Mouse (Mus musculus) midbrain, embryonic 14.5 days (tissue): ENCODE measurements at regions not wholly inside any gene's neighbourhood (a gene's known extent, or its start where the extent isn't known, plus 50 kb on each side); places are given as distances from the start of the nearest gene placed in this dataset.

Experiments
- ATAC-seq: fragments of 200-750 bp; cut with Nextera tagmentation; 2 replicates; pipeline ENCODE4 v1.8.0; 2017; ENCODE audit warnings: moderate number of reproducible peaks, moderate library complexity; ENCODE audit not compliant: low FRiP score, low TSS enrichment
- DNase-seq: peaks from one replicate; pipeline ENCODE4 v3.0.0-alpha.2; 2015
- H3K27ac ChIP-seq: fragments of 300-500 bp; sonication (generic); replicated peaks from 2 replicates; pipeline ENCODE4 v1.5.1; 2014; ENCODE audit warnings: mild to moderate bottlenecking, low read depth, low read length, moderate library complexity
- H3K27me3 ChIP-seq: fragments of 300-500 bp; sonication (generic); 2 replicates; pipeline ENCODE4 v1.6.1; 2014; ENCODE audit warnings: low read length, control low read depth, mixed read lengths; ENCODE audit not compliant: control insufficient read depth, insufficient read depth
- H3K36me3 ChIP-seq: fragments of 300-500 bp; sonication (generic); 2 replicates; pipeline ENCODE4 v1.6.1; 2014; ENCODE audit warnings: low read length, control low read depth; ENCODE audit not compliant: control insufficient read depth, insufficient read depth
- H3K4me1 ChIP-seq: fragments of 300-500 bp; sonication (generic); 2 replicates; pipeline ENCODE4 v1.6.1; 2014; ENCODE audit warnings: mild to moderate bottlenecking, antibody characterized with exemption, low read length, control low read depth; ENCODE audit not compliant: control insufficient read depth, insufficient read depth
- H3K4me2 ChIP-seq: fragments of 300-500 bp; sonication (generic); 2 replicates; pipeline ENCODE4 v1.6.1; 2014; ENCODE audit warnings: mild to moderate bottlenecking, low read length, moderate library complexity
- H3K4me3 ChIP-seq: fragments of 300-500 bp; sonication (generic); replicated peaks from 2 replicates; pipeline ENCODE4 v1.5.1; 2014; ENCODE audit warnings: low read depth, low read length
- H3K9ac ChIP-seq: fragments of 300-500 bp; sonication (generic); replicated peaks from 2 replicates; pipeline ENCODE4 v1.6.1; 2014; ENCODE audit warnings: mild to moderate bottlenecking, low read length, moderate library complexity
- H3K9me3 ChIP-seq: fragments of 300-500 bp; sonication (generic); 2 replicates; pipeline ENCODE4 v1.6.1; 2016; ENCODE audit warnings: low read length, control low read depth, mixed read lengths; ENCODE audit not compliant: control insufficient read depth
- WGBS: fragments of 180-500 bp; shearing (Covaris S2); extraction: QIAGEN DNeasy Blood & Tissue Kit; methylation state at CpG from one replicate; pipeline ENCODE4 v1.1.7; 2014; 5-methylcytosine and 5-hydroxymethylcytosine counted together

- H3K4me1 ChIP-seq = no peaks in the 10 kb centered on the region
- H3K9ac ChIP-seq = no peak overlapping the region
- no peak overlapping the region for H3K4me3 ChIP-seq
- no peak overlapping the region for H3K27ac ChIP-seq
- H3K9me3 ChIP-seq = no peaks in the 10 kb centered on the region
- H3K27me3 ChIP-seq = no peaks in the 10 kb centered on the region
- H3K4me2 ChIP-seq = no peak overlapping the region
- 96% methylated on average over 1 of the region's 1 CpGs for WGBS
- no peak for DNase-seq
- H3K36me3 ChIP-seq = no peaks in the 10 kb centered on the region
- ATAC-seq = no peak
Measured at GRCm38 (mm10) chr16:84318091-84318490, 196.8 kb upstream of the A730009L09Rik start.

GRCm38 (mm10) chr16:84321569-84321968 lies 193.4 kb upstream of the A730009L09Rik start:
- ATAC-seq = no peak
- H3K4me1 ChIP-seq = no peaks in the 10 kb centered on the region
- 65% methylated on average over 2 of the region's 2 CpGs for whole genome bisulfite sequencing
- H3K4me3 ChIP-seq = no peak overlapping the region
- no peaks in the 10 kb centered on the region for H3K27me3 ChIP-seq
- H3K36me3 ChIP-seq = no peaks in the 10 kb centered on the region
- peak; percentile 4 for DNase-seq
- no peak overlapping the region for H3K9ac ChIP-seq
- no peaks in the 10 kb centered on the region for H3K9me3 ChIP-seq
- H3K4me2 ChIP-seq = no peak overlapping the region
- H3K27ac ChIP-seq = no peak overlapping the region

GRCm38 (mm10) chr16:84330293-84330692 lies 184.6 kb upstream of the A730009L09Rik start:
- Histone ChIP-seq H3K4me3 (no peak overlapping the region), H3K36me3 (no peaks in the 10 kb centered on the region)

GRCm38 (mm10) chr16:84346089-84346488 lies 168.8 kb upstream of the A730009L09Rik start:
- Histone ChIP-seq H3K4me1 (no peaks in the 10 kb centered on the region), H3K4me2 (no peak overlapping the region), H3K27ac (no peak overlapping the region), H3K4me3 (no peak overlapping the region), H3K9ac (no peak overlapping the region), H3K9me3 (no peaks in the 10 kb centered on the region), H3K36me3 (no peaks in the 10 kb centered on the region), H3K27me3 (no peaks in the 10 kb centered on the region)
- no peak for ATAC-seq
- WGBS = 66% methylated on average over 4 of the region's 4 CpGs
- no peak for DNase-seq

More at GRCm38 (mm10) chr16:84330293-84330692, 184.6 kb upstream of the A730009L09Rik start:
- 95% methylated on average over 3 of the region's 3 CpGs for WGBS
- Histone ChIP-seq H3K4me1 (no peaks in the 10 kb centered on the region), H3K4me2 (no peak overlapping the region), H3K9ac (no peak overlapping the region), H3K9me3 (no peaks in the 10 kb centered on the region), H3K27ac (no peak overlapping the region), H3K27me3 (no peaks in the 10 kb centered on the region)
- no peak for DNase-seq
- no peak for ATAC-seq

GRCm38 (mm10) chr16:84355118-84355517 lies 159.8 kb upstream of the A730009L09Rik start:
- 88% methylated on average over 5 of the region's 5 CpGs for WGBS
- Histone ChIP-seq H3K27me3 (no peaks in the 10 kb centered on the region), H3K4me1 (no peaks in the 10 kb centered on the region), H3K4me3 (no peak overlapping the region), H3K4me2 (no peak overlapping the region), H3K9me3 (no peaks in the 10 kb centered on the region), H3K36me3 (no peaks in the 10 kb centered on the region), H3K27ac (no peak overlapping the region), H3K9ac (no peak overlapping the region)
- ATAC-seq (no peak), DNase-seq (no peak)

- H3K9me3 ChIP-seq = no peaks in the 10 kb centered on the region
- no peaks in the 10 kb centered on the region for H3K36me3 ChIP-seq
- no peak for DNase-seq
- no peak for ATAC-seq
- H3K4me2 ChIP-seq = no peak overlapping the region
- WGBS = 81% methylated on average over 6 of the region's 6 CpGs
- no peaks in the 10 kb centered on the region for H3K27me3 ChIP-seq
- no peak overlapping the region for H3K4me3 ChIP-seq
- no peak overlapping the region for H3K9ac ChIP-seq
- H3K27ac ChIP-seq = no peak overlapping the region
- H3K4me1 ChIP-seq = no peaks in the 10 kb centered on the region
Measured at GRCm38 (mm10) chr16:84365969-84366368, 149.0 kb upstream of the A730009L09Rik start.

GRCm38 (mm10) chr16:84368928-84369682 lies 145.8 kb upstream of the A730009L09Rik start:
- H3K27ac ChIP-seq = no peak overlapping the region
- H3K9me3 ChIP-seq = no peaks in the 10 kb centered on the region
- DNase-seq (peak; percentile 20), ATAC-seq (no peak)
- H3K4me2 ChIP-seq = no peak overlapping the region
- H3K9ac ChIP-seq = no peak overlapping the region
- H3K27me3 ChIP-seq = no peaks in the 10 kb centered on the region
- no peak overlapping the region for H3K4me3 ChIP-seq
- no peaks in the 10 kb centered on the region for H3K4me1 ChIP-seq
- no peaks in the 10 kb centered on the region for H3K36me3 ChIP-seq
- WGBS = 50% methylated on average over 9 of the region's 9 CpGs

GRCm38 (mm10) chr16:84378461-84378860 lies 136.5 kb upstream of the A730009L09Rik start:
- no peaks in the 10 kb centered on the region for H3K9me3 ChIP-seq
- no peak overlapping the region for H3K4me2 ChIP-seq
- no peak overlapping the region for H3K27ac ChIP-seq
- no peaks in the 10 kb centered on the region for H3K36me3 ChIP-seq
- WGBS = 87% methylated on average over 2 of the region's 2 CpGs
- ATAC-seq (no peak), DNase-seq (no peak)
- no peaks in the 10 kb centered on the region for H3K27me3 ChIP-seq
- H3K4me1 ChIP-seq = no peaks in the 10 kb centered on the region
- no peak overlapping the region for H3K4me3 ChIP-seq
- H3K9ac ChIP-seq = no peak overlapping the region

- H3K27me3 ChIP-seq = no peaks in the 10 kb centered on the region
- no peak overlapping the region for H3K27ac ChIP-seq
- 54% methylated on average over 9 of the region's 9 CpGs for WGBS
- H3K4me1 ChIP-seq = no peaks in the 10 kb centered on the region
- no peaks in the 10 kb centered on the region for H3K9me3 ChIP-seq
- no peak overlapping the region for H3K9ac ChIP-seq
- H3K4me2 ChIP-seq = no peak overlapping the region
- DNase-seq (peak; percentile 59), ATAC-seq (no peak)
- no peaks in the 10 kb centered on the region for H3K36me3 ChIP-seq
- no peak overlapping the region for H3K4me3 ChIP-seq
Measured at GRCm38 (mm10) chr16:84391756-84392155, 123.2 kb upstream of the A730009L09Rik start.
